Mouse (Mus musculus) common myeloid progenitor, adult 5-6 weeks (primary cell): ENCODE measurements at regions not wholly inside any gene's neighbourhood (a gene's known extent, or its start where the extent isn't known, plus 50 kb on each side); places are given as distances from the start of the nearest gene placed in this dataset.

Experiments used
- ATAC-seq: replicated peaks from 2 replicates; pipeline ENCODE4 v1.8.0; 2016; ENCODE audit warnings: low read depth, mild to moderate bottlenecking, moderate TSS enrichment, inconsistent platforms; ENCODE audit not compliant: poor library complexity, severe bottlenecking

GRCm38 (mm10) chr7:133176256-133177178 lies 52.4 kb upstream of the Ctbp2 start:
- peak; percentile 29; the same call in 1 of the 2 replicates for ATAC-seq
